Comparison of ENCODE assay signal across 8 mouse cellular contexts in the genomic region with DNA sequence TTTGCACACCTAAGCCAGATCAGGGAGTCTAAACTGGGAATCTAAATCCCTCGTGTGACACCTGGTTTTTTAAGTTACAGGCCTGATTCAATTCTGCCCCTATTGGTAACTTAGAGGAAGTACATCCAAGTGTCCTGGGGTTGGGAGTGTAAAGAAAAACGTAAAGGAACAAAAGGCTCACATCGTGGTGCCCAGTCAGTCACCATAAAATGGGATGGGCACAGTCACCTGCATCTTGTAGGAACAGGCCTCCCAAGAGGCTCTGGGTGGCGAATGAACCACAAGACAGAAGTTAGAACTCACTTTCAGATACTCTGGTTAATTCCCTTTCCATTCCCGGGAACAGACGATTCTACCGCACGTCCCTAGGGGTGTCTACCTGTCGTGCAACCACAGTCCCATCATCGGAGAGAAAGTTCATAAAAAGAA. TPM values are rescaled to one million over a fixed set of nuclear protein-coding genes. Genes with fewer than 3 reads are reported as not detected.
DNase-seq lines count a peak whose midpoint lies in the region; ATAC-seq and TF ChIP-seq lines count a peak whose summit lies in the region.

No protein-coding gene starts in this region.

- peak overlapping the region; percentile 85 for H3K9ac ChIP-seq in heart, embryonic 12.5 days
- no peak overlapping the region for H3K9ac ChIP-seq in forebrain, postnatal 0 days
- H3K9ac ChIP-seq in liver, embryonic 14.5 days (replicated peaks) = no peak overlapping the region
- H3K9ac ChIP-seq in stomach, embryonic 15.5 days = no peak overlapping the region

- 1% methylated on average over 10 of the region's 10 CpGs for WGBS in heart, embryonic 12.5 days
- WGBS in forebrain, postnatal 0 days = 3% methylated on average over 10 of the region's 10 CpGs
- 2% methylated on average over 10 of the region's 10 CpGs for WGBS in liver, embryonic 14.5 days (ENCODE audit: insufficient replicate concordance)
- 3% methylated on average over 10 of the region's 10 CpGs for WGBS in stomach, embryonic 15.5 days

- H3K27ac ChIP-seq in heart, embryonic 12.5 days (ENCODE audit: poor library complexity, severe bottlenecking) = peak overlapping the region; percentile 94
- H3K27ac ChIP-seq in forebrain, postnatal 0 days (ENCODE audit: low read depth, low read length) = no peak overlapping the region
- H3K27ac ChIP-seq in liver, embryonic 14.5 days = no peak overlapping the region
- peak overlapping the region; percentile 87 for H3K27ac ChIP-seq in stomach, embryonic 15.5 days

- no peak for ATAC-seq in heart, embryonic 12.5 days (ENCODE audit: insufficient number of reproducible peaks, low FRiP score)
- no peak for ATAC-seq in forebrain, postnatal 0 days
- ATAC-seq in liver, embryonic 14.5 days (ENCODE audit: insufficient read depth) = no peak
- ATAC-seq in stomach, embryonic 15.5 days (ENCODE audit: insufficient read depth, low FRiP score, low read depth) = no peak

- H3K36me3 ChIP-seq in heart, embryonic 12.5 days = no peaks in the 10 kb centered on the region
- no peaks in the 10 kb centered on the region for H3K36me3 ChIP-seq in forebrain, postnatal 0 days (ENCODE audit: insufficient read depth)
- H3K36me3 ChIP-seq in liver, embryonic 14.5 days (replicated peaks; ENCODE audit: control insufficient read depth, insufficient read depth, low read depth) = no peaks in the 10 kb centered on the region
- no peaks in the 10 kb centered on the region for H3K36me3 ChIP-seq in stomach, embryonic 15.5 days

- H3K27me3 ChIP-seq in heart, embryonic 12.5 days (replicated peaks) = no peaks in the 10 kb centered on the region
- H3K27me3 ChIP-seq in forebrain, postnatal 0 days (ENCODE audit: insufficient read depth, low read length) = no peaks in the 10 kb centered on the region; the same call in 1 of the 2 replicates
- no peaks in the 10 kb centered on the region for H3K27me3 ChIP-seq in liver, embryonic 14.5 days (ENCODE audit: control insufficient read depth, insufficient read depth, low read length)
- H3K27me3 ChIP-seq in stomach, embryonic 15.5 days (replicated peaks) = no peaks in the 10 kb centered on the region

- no peaks in the 10 kb centered on the region for H3K9me3 ChIP-seq in heart, embryonic 12.5 days (replicated peaks)
- H3K9me3 ChIP-seq in forebrain, postnatal 0 days (ENCODE audit: low read length) = no peaks in the 10 kb centered on the region
- no peaks in the 10 kb centered on the region for H3K9me3 ChIP-seq in liver, embryonic 14.5 days (ENCODE audit: control insufficient read depth, low read length)
- H3K9me3 ChIP-seq in stomach, embryonic 15.5 days = no peaks in the 10 kb centered on the region

- DNase-seq in heart, postnatal 4 days = no peak
- peak; percentile 68 for DNase-seq in NIH3T3 (ENCODE audit: low read depth)
- DNase-seq in forebrain, postnatal 0 days = peak; percentile 33
- DNase-seq in liver, embryonic 14.5 days (ENCODE audit: low read depth in 3 of 3, low spot score in 3 of 3) = peak in 1 of 3 experiments; percentile 47
- DNase-seq in layer of hippocampus, adult 8-10 months (ENCODE audit: low spot score in 2 of 2) = no peak
- DNase-seq in spleen, postnatal 36 days (ENCODE audit: low spot score in 2 of 2) = no peak

- peak; percentile 63 for TF ChIP-seq CTCF in forebrain, postnatal 0 days (IDR thresholded peaks at IDR 0.05; ENCODE audit: low read depth)
- peak; percentile 55; the same call in 1 of the 2 replicates for TF ChIP-seq CTCF in liver, embryonic 14.5 days (IDR thresholded peaks at IDR 0.05; ENCODE audit: low read depth)

- H3K4me3 ChIP-seq in heart, embryonic 12.5 days = peak overlapping the region; percentile 76
- peak overlapping the region; percentile 51; the same call in 1 of the 2 replicates for H3K4me3 ChIP-seq in forebrain, postnatal 0 days (ENCODE audit: low read depth, low read length)
- H3K4me3 ChIP-seq in liver, embryonic 14.5 days (ENCODE audit: insufficient read depth in 1 of 2, low read depth in 2 of 2, low read length in 2 of 2) = peak overlapping the region; percentile 57 to 64
- peak overlapping the region; percentile 61 for H3K4me3 ChIP-seq in stomach, embryonic 15.5 days (replicated peaks)

- peak overlapping the region; percentile 89 for H3K4me2 ChIP-seq in heart, embryonic 12.5 days
- H3K4me2 ChIP-seq in forebrain, postnatal 0 days (ENCODE audit: low read depth) = peak overlapping the region; percentile 99; the same call in 1 of the 2 replicates
- peak overlapping the region; percentile 94 for H3K4me2 ChIP-seq in liver, embryonic 14.5 days (ENCODE audit: low read depth)
- peak overlapping the region; percentile 86 for H3K4me2 ChIP-seq in stomach, embryonic 15.5 days

- no peak for TF ChIP-seq EP300 in liver, embryonic 14.5 days (IDR thresholded peaks at IDR 0.05; ENCODE audit: low read depth)

- peaks cover 35% of the 10 kb centered on the region for H3K4me1 ChIP-seq in heart, embryonic 12.5 days (replicated peaks)
- H3K4me1 ChIP-seq in forebrain, postnatal 0 days (ENCODE audit: insufficient read depth) = peaks cover 3% of the 10 kb centered on the region
- peaks cover 5 to 20% of the 10 kb centered on the region in 2 experiments for H3K4me1 ChIP-seq in liver, embryonic 14.5 days (replicated peaks; ENCODE audit: control insufficient read depth in 2 of 2, insufficient read depth in 2 of 2, low read length in 1 of 2)
- H3K4me1 ChIP-seq in stomach, embryonic 15.5 days = peaks cover 9% of the 10 kb centered on the region; the same call in 1 of the 2 replicates

RNA-seq across cellular contexts. Expression of a gene that starts 2.3 kb away (rescaled TPM):
- polyA plus RNA-seq in heart, embryonic 12.5 days (2016; fragmentation: Nextera tagmentation; extraction: Ambion mirVana) = 35.0 and 35.2 TPM in 2 replicates
- 10 to 100 TPM; 86.8 to 96.6 TPM for total RNA-seq in heart, postnatal 4 days (2021)
- total RNA-seq in forebrain, postnatal 0 days (2014; rRNA removed) = 1.8 and 2.1 TPM in 2 replicates
- 1.3 and 2.8 TPM in 2 replicates for polyA plus RNA-seq in forebrain, postnatal 0 days (2015; fragmentation: Nextera tagmentation; extraction: Ambion mirVana)
- 2.4 and 3.2 TPM in 2 replicates for polyA plus RNA-seq in liver, embryonic 14.5 days (2012; rRNA removed)
- 2.5 and 5.6 TPM in 2 replicates for polyA plus RNA-seq in liver, embryonic 14.5 days (2014; fragmentation: Nextera tagmentation; extraction: Ambion mirVana)
- polyA plus RNA-seq in stomach, embryonic 15.5 days (2015; fragmentation: Nextera tagmentation; extraction: Ambion mirVana) = 22.3 and 23.8 TPM in 2 replicates
- 10 to 100 TPM in 2 of 4 experiments, 1 to 10 TPM in 2; 5.6 to 14.4 (median 9.6) TPM for total RNA-seq in layer of hippocampus, adult 8-10 months (2022)

Comparison
In these comparisons a context has a peak if more than half of its experiments do, and no peak if none do; other contexts are left out.
1. H3K27ac ChIP-seq: peak in heart, embryonic 12.5 days (single experiment) and stomach, embryonic 15.5 days (single experiment); none in forebrain, postnatal 0 days (single experiment) and liver, embryonic 14.5 days (single experiment).
2. DNase-seq: peak in NIH3T3 (single experiment) and forebrain, postnatal 0 days (single experiment); none in heart, postnatal 4 days (single experiment), layer of hippocampus, adult 8-10 months (0 of 2) and spleen, postnatal 36 days (0 of 2).
3. Peak in every context shown above with its lines, with median percentiles within 50 percentile points of each other: H3K4me2 ChIP-seq and H3K4me3 ChIP-seq.